Mouse (Mus musculus): ENCODE results near the gene Ywhah. TPM values are rescaled to one million over a fixed set of nuclear protein-coding genes. Genes with fewer than 3 reads are reported as not detected.
"Not testable (repeated sequence)": the region's sequence is repeated elsewhere in the genome, so short reads cannot be mapped to it uniquely, and the experiment has no call there.

The Ywhah gene
- polyA plus RNA-seq, 1 experiment from 2014 or later: 236 TPM

- H3K4me2 ChIP-seq (ENCODE audit: low read length): peak overlapping the region; percentile 43
- peak; percentile 86 for TF ChIP-seq CTCF (IDR thresholded peaks at IDR 0.05; ENCODE audit: low read depth)
- 3% methylated on average over 13 of the region's 13 CpGs for WGBS
- H3K27ac ChIP-seq: no peak overlapping the region
- no peak overlapping the region for H3K9ac ChIP-seq (ENCODE audit: low read depth, low read length)
- DNase-seq (ENCODE audit: low spot score): peak; percentile 90
- H3K4me3 ChIP-seq (replicated peaks; ENCODE audit: low read depth, low read length): no peak overlapping the region
- H3K27me3 ChIP-seq (ENCODE audit: insufficient read depth, low read length): no peaks in the 10 kb centered on the region
- no peaks in the 10 kb centered on the region for H3K4me1 ChIP-seq (replicated peaks; ENCODE audit: insufficient read depth, low read length)
- ATAC-seq (replicated peaks; ENCODE audit: low FRiP score, low read depth): peak; percentile 20; the same call in 1 of the 2 replicates
- H3K36me3 ChIP-seq (ENCODE audit: insufficient read depth, low read length): no peaks in the 10 kb centered on the region
- H3K9me3 ChIP-seq (replicated peaks; ENCODE audit: low read length): no peaks in the 10 kb centered on the region
Measured at GRCm38 (mm10) chr5:33039510-33039911, 20.9 kb downstream of the Ywhah start.

GRCm38 (mm10) chr5:33040735-33041134 lies 22.1 kb downstream of the Ywhah start:
- DNase-seq (ENCODE audit: low spot score): not testable (repeated sequence)
- 85% methylated on average over 1 of the region's 1 CpGs for WGBS

GRCm38 (mm10) chr5:33043397-33043796 lies 24.8 kb downstream of the Ywhah start:
- H3K9ac ChIP-seq (ENCODE audit: low read depth, low read length): no peak overlapping the region
- H3K9me3 ChIP-seq (replicated peaks; ENCODE audit: low read length): no peaks in the 10 kb centered on the region
- TF ChIP-seq CTCF (IDR thresholded peaks at IDR 0.05; ENCODE audit: low read depth): no peak
- WGBS: 36% methylated on average over 10 of the region's 10 CpGs
- H3K4me3 ChIP-seq (replicated peaks; ENCODE audit: low read depth, low read length): no peak overlapping the region
- no peaks in the 10 kb centered on the region for H3K4me1 ChIP-seq (replicated peaks; ENCODE audit: insufficient read depth, low read length)
- H3K36me3 ChIP-seq (ENCODE audit: insufficient read depth, low read length): no peaks in the 10 kb centered on the region
- no peak overlapping the region for H3K27ac ChIP-seq
- peak; percentile 43 for DNase-seq (ENCODE audit: low spot score)
- peak; percentile 67 for ATAC-seq (replicated peaks; ENCODE audit: low FRiP score, low read depth)
- no peaks in the 10 kb centered on the region for H3K27me3 ChIP-seq (ENCODE audit: insufficient read depth, low read length)
- H3K4me2 ChIP-seq (ENCODE audit: low read length): no peak overlapping the region

More at GRCm38 (mm10) chr5:33040735-33041134, 22.1 kb downstream of the Ywhah start:
- H3K9me3 ChIP-seq (replicated peaks; ENCODE audit: low read length); H3K36me3 ChIP-seq (ENCODE audit: insufficient read depth, low read length); H3K9ac ChIP-seq (ENCODE audit: low read depth, low read length); H3K27ac ChIP-seq; H3K4me1 ChIP-seq (replicated peaks; ENCODE audit: insufficient read depth, low read length); H3K27me3 ChIP-seq (ENCODE audit: insufficient read depth, low read length); H3K4me3 ChIP-seq (replicated peaks; ENCODE audit: low read depth, low read length); ATAC-seq (replicated peaks; ENCODE audit: low FRiP score, low read depth); H3K4me2 ChIP-seq (ENCODE audit: low read length): not testable (repeated sequence)

- H3K4me1 ChIP-seq (replicated peaks; ENCODE audit: insufficient read depth, low read length): no peaks in the 10 kb centered on the region
- no peak overlapping the region for H3K4me2 ChIP-seq (ENCODE audit: low read length)
- TF ChIP-seq CTCF (IDR thresholded peaks at IDR 0.05; ENCODE audit: low read depth): peak; percentile 39; the same call in 1 of the 2 replicates
- no peak overlapping the region for H3K4me3 ChIP-seq (replicated peaks; ENCODE audit: low read depth, low read length)
- no peaks in the 10 kb centered on the region for H3K27me3 ChIP-seq (ENCODE audit: insufficient read depth, low read length)
- H3K9ac ChIP-seq (ENCODE audit: low read depth, low read length): no peak overlapping the region
- H3K9me3 ChIP-seq (replicated peaks; ENCODE audit: low read length): no peaks in the 10 kb centered on the region
- ATAC-seq (replicated peaks; ENCODE audit: low FRiP score, low read depth) (peak; percentile 11; the same call in 1 of the 2 replicates), DNase-seq (ENCODE audit: low spot score) (no peak)
- no peaks in the 10 kb centered on the region for H3K36me3 ChIP-seq (ENCODE audit: insufficient read depth, low read length)
- 89% methylated on average over 12 of the region's 12 CpGs for WGBS
- H3K27ac ChIP-seq: no peak overlapping the region
Measured at GRCm38 (mm10) chr5:33044636-33045315, 26.2 kb downstream of the Ywhah start.

- 62% methylated on average over 6 of the region's 6 CpGs for WGBS
- Histone ChIP-seq H3K9ac (ENCODE audit: low read depth, low read length) (no peak overlapping the region), H3K4me1 (replicated peaks; ENCODE audit: insufficient read depth, low read length) (no peaks in the 10 kb centered on the region), H3K27me3 (ENCODE audit: insufficient read depth, low read length) (no peaks in the 10 kb centered on the region), H3K36me3 (ENCODE audit: insufficient read depth, low read length) (no peaks in the 10 kb centered on the region), H3K4me2 (ENCODE audit: low read length) (no peak overlapping the region), H3K4me3 (replicated peaks; ENCODE audit: low read depth, low read length) (no peak overlapping the region), H3K9me3 (replicated peaks; ENCODE audit: low read length) (no peaks in the 10 kb centered on the region), H3K27ac (no peak overlapping the region)
- DNase-seq (ENCODE audit: low spot score) (no peak), ATAC-seq (replicated peaks; ENCODE audit: low FRiP score, low read depth) (peak; percentile 87)
- no peak for TF ChIP-seq CTCF (IDR thresholded peaks at IDR 0.05; ENCODE audit: low read depth)
Measured at GRCm38 (mm10) chr5:33045316-33045705, 26.7 kb downstream of the Ywhah start.

- Histone ChIP-seq H3K27me3 (ENCODE audit: insufficient read depth, low read length) (no peaks in the 10 kb centered on the region), H3K27ac (no peak overlapping the region), H3K4me2 (ENCODE audit: low read length) (no peak overlapping the region), H3K4me1 (replicated peaks; ENCODE audit: insufficient read depth, low read length) (no peaks in the 10 kb centered on the region), H3K4me3 (replicated peaks; ENCODE audit: low read depth, low read length) (no peak overlapping the region), H3K9ac (ENCODE audit: low read depth, low read length) (no peak overlapping the region), H3K9me3 (replicated peaks; ENCODE audit: low read length) (no peaks in the 10 kb centered on the region), H3K36me3 (ENCODE audit: insufficient read depth, low read length) (no peaks in the 10 kb centered on the region)
- ATAC-seq (replicated peaks; ENCODE audit: low FRiP score, low read depth) (peak; percentile 17; the same call in 1 of the 2 replicates), DNase-seq (ENCODE audit: low spot score) (no peak)
- WGBS: 58% methylated on average over 14 of the region's 14 CpGs
- no peak for TF ChIP-seq CTCF (IDR thresholded peaks at IDR 0.05; ENCODE audit: low read depth)
Measured at GRCm38 (mm10) chr5:33052849-33053582, 34.4 kb downstream of the Ywhah start.

Data from kidney, postnatal 0 days (tissue).